Mouse (Mus musculus): ENCODE data around the gene Snd1. TPM values are rescaled to one million over a fixed set of nuclear protein-coding genes. Genes with fewer than 3 reads are reported as not detected.
"Not testable (repeated sequence)": the region's sequence is repeated elsewhere in the genome, so short reads cannot be mapped to it uniquely, and the experiment has no call there.

The Snd1 gene
- polyA plus RNA-seq, 1 experiment from 2014 or later = 129 TPM

- 21% methylated on average over 10 of the region's 10 CpGs for WGBS
- no peak overlapping the region for H3K4me3 ChIP-seq (replicated peaks)
- no peaks in the 10 kb centered on the region for H3K27me3 ChIP-seq
- H3K4me2 ChIP-seq = no peak overlapping the region
- no peak overlapping the region for H3K27ac ChIP-seq
- H3K9ac ChIP-seq = no peak overlapping the region
- no peaks in the 10 kb centered on the region for H3K9me3 ChIP-seq (replicated peaks)
- H3K4me1 ChIP-seq = peaks cover 13% of the 10 kb centered on the region; the same call in 1 of the 2 replicates
- H3K36me3 ChIP-seq = peaks cover 4% of the 10 kb centered on the region; the same call in 1 of the 2 replicates
- no peak for ATAC-seq (replicated peaks; ENCODE audit: low FRiP score)
Observed at GRCm38 (mm10) chr6:28898836-28899235, 423.9 kb downstream of the Snd1 start.

GRCm38 (mm10) chr6:28902573-28902972 is 427.6 kb downstream of the Snd1 start:
- WGBS = 48% methylated on average over 2 of the region's 2 CpGs
- no peaks in the 10 kb centered on the region for H3K27me3 ChIP-seq
- H3K9ac ChIP-seq = no peak overlapping the region
- H3K27ac ChIP-seq = no peak overlapping the region
- no peak for ATAC-seq (replicated peaks; ENCODE audit: low FRiP score)
- no peaks in the 10 kb centered on the region for H3K9me3 ChIP-seq (replicated peaks)
- H3K4me2 ChIP-seq = no peak overlapping the region
- H3K36me3 ChIP-seq = no peaks in the 10 kb centered on the region
- no peak overlapping the region for H3K4me3 ChIP-seq (replicated peaks)
- H3K4me1 ChIP-seq = peaks cover 19% of the 10 kb centered on the region

- ATAC-seq (replicated peaks; ENCODE audit: low FRiP score) = no peak
- Histone ChIP-seq H3K9me3 (replicated peaks) (no peaks in the 10 kb centered on the region), H3K36me3 (no peaks in the 10 kb centered on the region), H3K27me3 (no peaks in the 10 kb centered on the region), H3K4me1 (peaks cover 16% of the 10 kb centered on the region), H3K4me3 (replicated peaks) (no peak overlapping the region), H3K4me2 (no peak overlapping the region), H3K9ac (no peak overlapping the region), H3K27ac (no peak overlapping the region)
- WGBS = 70% methylated on average over 4 of the region's 4 CpGs
Observed at GRCm38 (mm10) chr6:28904417-28904816, 429.5 kb downstream of the Snd1 start.

- H3K36me3 ChIP-seq = no peaks in the 10 kb centered on the region
- H3K4me3 ChIP-seq (replicated peaks) = no peak overlapping the region
- H3K27me3 ChIP-seq = no peaks in the 10 kb centered on the region
- no peak overlapping the region for H3K4me2 ChIP-seq
- no peak for ATAC-seq (replicated peaks; ENCODE audit: low FRiP score)
- WGBS = 50% methylated on average over 8 of the region's 8 CpGs
- H3K9ac ChIP-seq = no peak overlapping the region
- H3K27ac ChIP-seq = no peak overlapping the region
- H3K9me3 ChIP-seq (replicated peaks) = no peaks in the 10 kb centered on the region
- peaks cover 16% of the 10 kb centered on the region for H3K4me1 ChIP-seq
Observed at GRCm38 (mm10) chr6:28905301-28905700, 430.4 kb downstream of the Snd1 start.

- Histone ChIP-seq H3K4me2 (no peak overlapping the region), H3K4me1 (peaks cover 16% of the 10 kb centered on the region), H3K9ac (no peak overlapping the region), H3K27me3 (no peaks in the 10 kb centered on the region), H3K4me3 (replicated peaks) (no peak overlapping the region), H3K36me3 (no peaks in the 10 kb centered on the region), H3K9me3 (replicated peaks) (no peaks in the 10 kb centered on the region), H3K27ac (no peak overlapping the region)
- WGBS = 70% methylated on average over 15 of the region's 15 CpGs
- ATAC-seq (replicated peaks; ENCODE audit: low FRiP score) = no peak
Observed at GRCm38 (mm10) chr6:28909866-28910265, 434.9 kb downstream of the Snd1 start.

GRCm38 (mm10) chr6:28914981-28915380 is 440.0 kb downstream of the Snd1 start:
- Histone ChIP-seq H3K4me2 (no peak overlapping the region), H3K36me3 (no peaks in the 10 kb centered on the region), H3K27ac (no peak overlapping the region), H3K4me1 (0 out of 2 replicates have a peak, but pooled peaks cover 3% of the 10 kb centered on the region), H3K9me3 (replicated peaks) (no peaks in the 10 kb centered on the region), H3K9ac (no peak overlapping the region), H3K27me3 (no peaks in the 10 kb centered on the region), H3K4me3 (replicated peaks) (no peak overlapping the region)
- ATAC-seq (replicated peaks; ENCODE audit: low FRiP score) = no peak
- WGBS = 27% methylated on average over 1 of the region's 1 CpGs

- Histone ChIP-seq H3K36me3 (no peaks in the 10 kb centered on the region), H3K4me2 (no peak overlapping the region), H3K4me3 (replicated peaks) (no peak overlapping the region), H3K9ac (no peak overlapping the region), H3K9me3 (replicated peaks) (no peaks in the 10 kb centered on the region), H3K27ac (no peak overlapping the region), H3K4me1 (0 out of 2 replicates have a peak, but pooled peaks cover 3% of the 10 kb centered on the region), H3K27me3 (no peaks in the 10 kb centered on the region)
- no peak for ATAC-seq (replicated peaks; ENCODE audit: low FRiP score)
- 55% methylated on average over 8 of the region's 8 CpGs for WGBS
Observed at GRCm38 (mm10) chr6:28916630-28917029, 441.7 kb downstream of the Snd1 start.

GRCm38 (mm10) chr6:28919346-28919745 is 444.4 kb downstream of the Snd1 start:
- ATAC-seq (replicated peaks; ENCODE audit: low FRiP score) = no peak
- Histone ChIP-seq H3K4me2 (no peak overlapping the region), H3K9me3 (replicated peaks) (no peaks in the 10 kb centered on the region), H3K27ac (no peak overlapping the region), H3K36me3 (no peaks in the 10 kb centered on the region), H3K4me3 (replicated peaks) (no peak overlapping the region), H3K9ac (no peak overlapping the region), H3K27me3 (no peaks in the 10 kb centered on the region), H3K4me1 (0 out of 2 replicates have a peak, but pooled peaks cover 3% of the 10 kb centered on the region)
- 70% methylated on average over 6 of the region's 6 CpGs for WGBS

- H3K27ac ChIP-seq = no peak overlapping the region
- no peaks in the 10 kb centered on the region for H3K36me3 ChIP-seq
- no peaks in the 10 kb centered on the region for H3K4me1 ChIP-seq
Observed at GRCm38 (mm10) chr6:28922371-28922770, 447.4 kb downstream of the Snd1 start.

GRCm38 (mm10) chr6:28923091-28923824 is 448.3 kb downstream of the Snd1 start:
- ATAC-seq (replicated peaks; ENCODE audit: low FRiP score) = no peak
- no peaks in the 10 kb centered on the region for H3K4me1 ChIP-seq
- H3K27me3 ChIP-seq = no peaks in the 10 kb centered on the region
- no peaks in the 10 kb centered on the region for H3K9me3 ChIP-seq (replicated peaks)
- no peak overlapping the region for H3K4me3 ChIP-seq (replicated peaks)
- no peak overlapping the region for H3K4me2 ChIP-seq
- H3K9ac ChIP-seq = no peak overlapping the region
- 81% methylated on average over 11 of the region's 11 CpGs for WGBS
- H3K36me3 ChIP-seq = no peaks in the 10 kb centered on the region
- no peak overlapping the region for H3K27ac ChIP-seq

More at GRCm38 (mm10) chr6:28922371-28922770, 447.4 kb downstream of the Snd1 start:
- Histone ChIP-seq H3K4me3 (replicated peaks) (no peak overlapping the region), H3K9me3 (replicated peaks) (no peaks in the 10 kb centered on the region), H3K9ac (no peak overlapping the region), H3K27me3 (no peaks in the 10 kb centered on the region), H3K4me2 (no peak overlapping the region)
- WGBS = 88% methylated on average over 12 of the region's 12 CpGs
- ATAC-seq (replicated peaks; ENCODE audit: low FRiP score) = no peak

- 76% methylated on average over 10 of the region's 10 CpGs for WGBS
- ATAC-seq (replicated peaks; ENCODE audit: low FRiP score) = no peak
Observed at GRCm38 (mm10) chr6:28923837-28924236, 448.9 kb downstream of the Snd1 start.

GRCm38 (mm10) chr6:28927987-28928386 is 453.0 kb downstream of the Snd1 start:
- H3K4me2 ChIP-seq; H3K9ac ChIP-seq; H3K9me3 ChIP-seq (replicated peaks); H3K27me3 ChIP-seq; ATAC-seq (replicated peaks; ENCODE audit: low FRiP score); H3K36me3 ChIP-seq; H3K27ac ChIP-seq; H3K4me3 ChIP-seq (replicated peaks): not testable (repeated sequence)
- H3K4me1 ChIP-seq = peaks cover 20% of the 10 kb centered on the region
- WGBS = 84% methylated on average over 13 of the region's 24 CpGs

More at GRCm38 (mm10) chr6:28923837-28924236, 448.9 kb downstream of the Snd1 start:
- no peak overlapping the region for H3K9ac ChIP-seq
- H3K9me3 ChIP-seq (replicated peaks) = no peaks in the 10 kb centered on the region
- H3K4me3 ChIP-seq (replicated peaks) = no peak overlapping the region
- no peak overlapping the region for H3K4me2 ChIP-seq
- no peaks in the 10 kb centered on the region for H3K36me3 ChIP-seq
- H3K4me1 ChIP-seq = no peaks in the 10 kb centered on the region
- H3K27me3 ChIP-seq = no peaks in the 10 kb centered on the region
- H3K27ac ChIP-seq = no peak overlapping the region

Data from kidney, embryonic 15.5 days (tissue).